Mouse (Mus musculus) layer of hippocampus, adult 9-10 months (tissue): ENCODE data around the gene Rhbdf2.

ENCODE experiments used
- DNase-seq: peaks from one replicate; pipeline ENCODE4 v3.0.0; 2022; ENCODE audit warnings: low spot score

The Rhbdf2 gene

GRCm38 (mm10) chr11:116550748-116551147, 76.1 kb downstream of the Rhbdf2 start:
- no peak for DNase-seq

- no peak for DNase-seq
These were observed 77.4 kb downstream of the Rhbdf2 start for GRCm38 (mm10) chr11:116549273-116550038.

- no peak for DNase-seq
These were observed 78.0 kb downstream of the Rhbdf2 start for GRCm38 (mm10) chr11:116548780-116549179.
